Comparison of ENCODE assay signal across 11 mouse cellular contexts in genomic region chr16:44717141-44717634, GRCm38 (mm10). TPM values are rescaled to one million over a fixed set of nuclear protein-coding genes. Genes with fewer than 3 reads are reported as not detected.
DNase-seq lines count a peak whose midpoint lies in the region; ATAC-seq lines count a peak whose summit lies in the region.
"Had no signal": no experiment of that assay in that cellular context is flagged by ENCODE, and none has a peak within 500 bp of the region (broad histone marks: within the 10 kb centered on the region; RNA-seq: fewer than 3 reads in every experiment).

No protein-coding gene starts in this region.

- no peak overlapping the region for H3K9ac ChIP-seq in kidney, embryonic 14.5 days (ENCODE audit: low read depth, low read length)
- 0 out of 2 replicates have a peak overlapping the region, but pooled peaks have one; percentile 8 for H3K9ac ChIP-seq in embryonic facial prominence, embryonic 14.5 days (ENCODE audit: low read depth, low read length)
- H3K9ac ChIP-seq in limb, embryonic 15.5 days = no peak overlapping the region

- no peaks in the 10 kb centered on the region for H3K27me3 ChIP-seq in kidney, embryonic 14.5 days (ENCODE audit: control insufficient read depth, insufficient read depth, low read length)
- no peaks in the 10 kb centered on the region for H3K27me3 ChIP-seq in embryonic facial prominence, embryonic 14.5 days (replicated peaks; ENCODE audit: control insufficient read depth, insufficient read depth, low read length)
- H3K27me3 ChIP-seq in hindbrain, embryonic 10.5 days (ENCODE audit: insufficient read depth, poor library complexity, severe bottlenecking) = no peaks in the 10 kb centered on the region
- no peaks in the 10 kb centered on the region for H3K27me3 ChIP-seq in limb, embryonic 15.5 days
- H3K27me3 ChIP-seq: Patski had no signal

- H3K4me1 ChIP-seq in kidney, embryonic 14.5 days (ENCODE audit: control insufficient read depth, insufficient read depth, low read length) = no peaks in the 10 kb centered on the region
- H3K4me1 ChIP-seq in embryonic facial prominence, embryonic 14.5 days (ENCODE audit: control insufficient read depth, insufficient read depth, low read length) = peaks cover 8% of the 10 kb centered on the region; the same call in 1 of the 2 replicates
- peaks cover 13% of the 10 kb centered on the region for H3K4me1 ChIP-seq in hindbrain, embryonic 10.5 days (replicated peaks)
- no peaks in the 10 kb centered on the region; the same call in 1 of the 2 replicates for H3K4me1 ChIP-seq in limb, embryonic 15.5 days

- H3K9me3 ChIP-seq in kidney, embryonic 14.5 days (ENCODE audit: control insufficient read depth, low read length) = no peaks in the 10 kb centered on the region
- no peaks in the 10 kb centered on the region for H3K9me3 ChIP-seq in embryonic facial prominence, embryonic 14.5 days (ENCODE audit: control insufficient read depth, low read length)
- H3K9me3 ChIP-seq in hindbrain, embryonic 10.5 days = no peaks in the 10 kb centered on the region
- H3K9me3 ChIP-seq in limb, embryonic 15.5 days = no peaks in the 10 kb centered on the region

- DNase-seq in kidney, postnatal 36 days = no peak
- no peak for DNase-seq in embryonic facial prominence, embryonic 14.5 days (ENCODE audit: low spot score)
- DNase-seq in hindbrain, embryonic 10.5 days (ENCODE audit: low spot score) = no peak
- DNase-seq in adrenal gland, adult (ENCODE audit: inconsistent age in 2 of 2, low spot score in 1 of 2) = no peak
- DNase-seq in left cerebral cortex, postnatal 14 days (ENCODE audit: low spot score in 2 of 2) = no peak
- DNase-seq: gastrocnemius, postnatal 14 days; thymus, postnatal 25 days had no signal

- H3K27ac ChIP-seq in kidney, embryonic 14.5 days (ENCODE audit: low read depth, low read length) = no peak overlapping the region
- H3K27ac ChIP-seq in embryonic facial prominence, embryonic 14.5 days (replicated peaks; ENCODE audit: low read depth, low read length) = peak overlapping the region; percentile 80
- H3K27ac ChIP-seq in hindbrain, embryonic 10.5 days = peak overlapping the region; percentile 56; the same call in 1 of the 2 replicates
- peak overlapping the region; percentile 84; the same call in 1 of the 2 replicates for H3K27ac ChIP-seq in limb, embryonic 15.5 days

- H3K4me3 ChIP-seq in kidney, embryonic 14.5 days (ENCODE audit: low read length) = no peak overlapping the region
- H3K4me3 ChIP-seq in embryonic facial prominence, embryonic 14.5 days (ENCODE audit: low read depth, low read length) = no peak overlapping the region
- H3K4me3 ChIP-seq in hindbrain, embryonic 10.5 days = no peak overlapping the region
- no peak overlapping the region for H3K4me3 ChIP-seq in limb, embryonic 15.5 days

- 72% methylated on average over 2 of the region's 2 CpGs for WGBS in kidney, embryonic 14.5 days
- 49% methylated on average over 2 of the region's 2 CpGs for WGBS in embryonic facial prominence, embryonic 14.5 days
- WGBS in hindbrain, embryonic 10.5 days = 84% methylated on average over 2 of the region's 2 CpGs
- WGBS in limb, embryonic 15.5 days = 78% methylated on average over 2 of the region's 2 CpGs

- intact Hi-C loops in left cerebral cortex, postnatal 14 days (cut with DNase I) = loop anchor here (10.0 kb wide), 1 partner anchor 232 kb away; no protein-coding TSS in a partner anchor

- no peak overlapping the region for H3K4me2 ChIP-seq in kidney, embryonic 14.5 days (replicated peaks; ENCODE audit: low read depth, low read length)
- 0 out of 2 replicates have a peak overlapping the region, but pooled peaks have one; percentile 7 for H3K4me2 ChIP-seq in embryonic facial prominence, embryonic 14.5 days (ENCODE audit: low read depth, low read length)
- no peak overlapping the region for H3K4me2 ChIP-seq in limb, embryonic 15.5 days

- ATAC-seq in kidney, embryonic 14.5 days (ENCODE audit: low FRiP score, low TSS enrichment) = peak; percentile 32; the same call in 1 of the 2 replicates
- ATAC-seq in embryonic facial prominence, embryonic 14.5 days (ENCODE audit: low read depth) = peak; percentile 12; the same call in 1 of the 2 replicates
- ATAC-seq in limb, embryonic 15.5 days (ENCODE audit: insufficient number of reproducible peaks, low FRiP score, low TSS enrichment, low read depth) = no peak
- ATAC-seq in megakaryocyte-erythroid progenitor cell, adult 5-6 weeks (replicated peaks; ENCODE audit: low FRiP score, low TSS enrichment, poor library complexity, severe bottlenecking) = no peak

- no peaks in the 10 kb centered on the region for H3K36me3 ChIP-seq in kidney, embryonic 14.5 days (ENCODE audit: control insufficient read depth, insufficient read depth, low read length)
- no peaks in the 10 kb centered on the region for H3K36me3 ChIP-seq in embryonic facial prominence, embryonic 14.5 days (ENCODE audit: control insufficient read depth, insufficient read depth, low read length)
- peaks cover 19% of the 10 kb centered on the region for H3K36me3 ChIP-seq in hindbrain, embryonic 10.5 days
- H3K36me3 ChIP-seq in limb, embryonic 15.5 days = peaks cover 6% of the 10 kb centered on the region; the same call in 1 of the 2 replicates

RNA-seq across cellular contexts. Expression of gene Nepro, which starts 6.9 kb away (rescaled TPM):
- polyA plus RNA-seq in kidney, embryonic 14.5 days (2014; fragmentation: Nextera tagmentation; extraction: Ambion mirVana) = 7.3 and 11.8 TPM in 2 replicates
- 7.9 and 8.8 TPM in 2 replicates for polyA plus RNA-seq in embryonic facial prominence, embryonic 14.5 days (2014; fragmentation: Nextera tagmentation; extraction: Ambion mirVana)
- polyA plus RNA-seq in hindbrain, embryonic 10.5 days (2016; fragmentation: Nextera tagmentation; extraction: Ambion mirVana) = 8.8 and 14.9 TPM in 2 replicates
- polyA plus RNA-seq in limb, embryonic 15.5 days (2015; fragmentation: Nextera tagmentation; extraction: Ambion mirVana) = 6.9 and 7.4 TPM in 2 replicates
- 13.4 and 16.9 TPM in 2 replicates for total RNA-seq in megakaryocyte-erythroid progenitor cell, adult 5-6 weeks (2014; fragmentation: Nextera tagmentation)
- total RNA-seq in megakaryocyte-erythroid progenitor cell, adult 5-6 weeks (2017) = 19.5 and 22.0 TPM in 2 replicates
- 1 to 10 TPM; 4.0 to 4.5 TPM for total RNA-seq in left cerebral cortex, postnatal 14 days (2021)

RNA-seq across cellular contexts. Expression of gene Gtpbp8, which starts 29.0 kb away (rescaled TPM):
- 29.5 and 33.0 TPM in 2 replicates for polyA plus RNA-seq in kidney, embryonic 14.5 days (2014; fragmentation: Nextera tagmentation; extraction: Ambion mirVana)
- 27.8 and 30.3 TPM in 2 replicates for polyA plus RNA-seq in embryonic facial prominence, embryonic 14.5 days (2014; fragmentation: Nextera tagmentation; extraction: Ambion mirVana)
- polyA plus RNA-seq in hindbrain, embryonic 10.5 days (2016; fragmentation: Nextera tagmentation; extraction: Ambion mirVana) = 27.7 and 30.5 TPM in 2 replicates
- 23.1 and 26.7 TPM in 2 replicates for polyA plus RNA-seq in limb, embryonic 15.5 days (2015; fragmentation: Nextera tagmentation; extraction: Ambion mirVana)
- 4.7 and 15.2 TPM in 2 replicates for total RNA-seq in megakaryocyte-erythroid progenitor cell, adult 5-6 weeks (2014; fragmentation: Nextera tagmentation)
- total RNA-seq in megakaryocyte-erythroid progenitor cell, adult 5-6 weeks (2017) = 5.7 and 6.1 TPM in 2 replicates
- total RNA-seq in left cerebral cortex, postnatal 14 days (2021) = 10 to 100 TPM; 25.7 to 28.1 TPM

RNA-seq across cellular contexts. Expression of gene Cd200r1, which starts 48.3 kb away (rescaled TPM):
- polyA plus RNA-seq in kidney, embryonic 14.5 days (2014; fragmentation: Nextera tagmentation; extraction: Ambion mirVana) = 0.20 and 0.69 TPM in 2 replicates
- 1.5 and 2.1 TPM in 2 replicates for polyA plus RNA-seq in embryonic facial prominence, embryonic 14.5 days (2014; fragmentation: Nextera tagmentation; extraction: Ambion mirVana)
- polyA plus RNA-seq in hindbrain, embryonic 10.5 days (2016; fragmentation: Nextera tagmentation; extraction: Ambion mirVana) = 0.50 and 0.78 TPM in 2 replicates
- polyA plus RNA-seq in limb, embryonic 15.5 days (2015; fragmentation: Nextera tagmentation; extraction: Ambion mirVana) = 2.6 and 3.1 TPM in 2 replicates
- 2.2 and 4.4 TPM in 2 replicates for total RNA-seq in megakaryocyte-erythroid progenitor cell, adult 5-6 weeks (2014; fragmentation: Nextera tagmentation)
- 0.30 TPM in 1 of 2 replicates, not detected in the other for total RNA-seq in megakaryocyte-erythroid progenitor cell, adult 5-6 weeks (2017)
- total RNA-seq in left cerebral cortex, postnatal 14 days (2021) = under 1 TPM; 0.59 to 0.90 TPM

Comparison
In these comparisons a context has a peak if more than half of its experiments do, and no peak if none do; other contexts are left out.
1. ATAC-seq: peak in kidney, embryonic 14.5 days (single experiment) and embryonic facial prominence, embryonic 14.5 days (single experiment); none in limb, embryonic 15.5 days (single experiment) and megakaryocyte-erythroid progenitor cell, adult 5-6 weeks (single experiment).